Mouse (Mus musculus): Measurements from ENCODE around the gene Impdh1. TPM values are rescaled to one million over a fixed set of nuclear protein-coding genes. Genes with fewer than 3 reads are reported as not detected.

Impdh1 gene
- polyA plus RNA-seq (2015; fragmentation: Illumina TruSeq; extraction: RNeasy Lipid Tissue Mini Kit (QIAGEN cat#74804); ENCODE audit: insufficient read depth, low read depth, low replicate concordance), result 26.2 TPM

GRCm38 (mm10) chr6:29215881-29216501 is at the start of gene Impdh1:
Impdh1 (minus strand) TSS chr6:29216364.

GRCm38 (mm10) chr6:29178888-29179658 is 37.1 kb downstream of the Impdh1 start, which contains the start of gene Prrt4:
Prrt4 (minus strand) TSS chr6:29179584.

GRCm38 (mm10) chr6:29164314-29165244 is 51.6 kb downstream of the Impdh1 start, which contains the start of gene Rbm28:
Rbm28 (minus strand) TSS chr6:29165006.

Other genes starting within 250 kb of the Impdh1 start
- gene Lep, start 156.1 kb downstream of the Impdh1 start, polyA plus RNA-seq (2015; fragmentation: Illumina TruSeq; extraction: RNeasy Lipid Tissue Mini Kit (QIAGEN cat#74804); ENCODE audit: insufficient read depth, low read depth, low replicate concordance), result 1.9 TPM
- 13.7 TPM for gene Rbm28, start 51.4 kb downstream of the Impdh1 start, polyA plus RNA-seq (2015; fragmentation: Illumina TruSeq; extraction: RNeasy Lipid Tissue Mini Kit (QIAGEN cat#74804); ENCODE audit: insufficient read depth, low read depth, low replicate concordance)
- 0.31 TPM for gene Prrt4, start 36.8 kb downstream of the Impdh1 start, polyA plus RNA-seq (2015; fragmentation: Illumina TruSeq; extraction: RNeasy Lipid Tissue Mini Kit (QIAGEN cat#74804); ENCODE audit: insufficient read depth, low read depth, low replicate concordance)
- gene Hilpda, start 56.1 kb upstream of the Impdh1 start, polyA plus RNA-seq (2015; fragmentation: Illumina TruSeq; extraction: RNeasy Lipid Tissue Mini Kit (QIAGEN cat#74804); ENCODE audit: insufficient read depth, low read depth, low replicate concordance), result 2.7 TPM
- 1.2 TPM for gene Fam71f2, start 63.2 kb upstream of the Impdh1 start, polyA plus RNA-seq (2015; fragmentation: Illumina TruSeq; extraction: RNeasy Lipid Tissue Mini Kit (QIAGEN cat#74804); ENCODE audit: insufficient read depth, low read depth, low replicate concordance)
- gene Fam71f1, start 102.8 kb upstream of the Impdh1 start, polyA plus RNA-seq (2015; fragmentation: Illumina TruSeq; extraction: RNeasy Lipid Tissue Mini Kit (QIAGEN cat#74804); ENCODE audit: insufficient read depth, low read depth, low replicate concordance), result not detected
- 42.3 TPM for gene Calu, start 131.7 kb upstream of the Impdh1 start, polyA plus RNA-seq (2015; fragmentation: Illumina TruSeq; extraction: RNeasy Lipid Tissue Mini Kit (QIAGEN cat#74804); ENCODE audit: insufficient read depth, low read depth, low replicate concordance)
- gene Opn1sw, start 172.1 kb upstream of the Impdh1 start, polyA plus RNA-seq (2015; fragmentation: Illumina TruSeq; extraction: RNeasy Lipid Tissue Mini Kit (QIAGEN cat#74804); ENCODE audit: insufficient read depth, low read depth, low replicate concordance), result not detected
- gene Ccdc136, start 179.9 kb upstream of the Impdh1 start, polyA plus RNA-seq (2015; fragmentation: Illumina TruSeq; extraction: RNeasy Lipid Tissue Mini Kit (QIAGEN cat#74804); ENCODE audit: insufficient read depth, low read depth, low replicate concordance), result 1.1 TPM
- gene Flnc, start 216.9 kb upstream of the Impdh1 start, polyA plus RNA-seq (2015; fragmentation: Illumina TruSeq; extraction: RNeasy Lipid Tissue Mini Kit (QIAGEN cat#74804); ENCODE audit: insufficient read depth, low read depth, low replicate concordance), result 2.3 TPM